Mouse (Mus musculus): ENCODE measurements at regions not wholly inside any gene's neighbourhood (a gene's known extent, or its start where the extent isn't known, plus 50 kb on each side); places are given as distances from the start of the nearest gene placed in this dataset.

- no peak overlapping the region for H3ac ChIP-seq (ENCODE audit: control insufficient read depth, insufficient read length)
- H3K27me3 ChIP-seq (ENCODE audit: control insufficient read depth, insufficient read depth, insufficient read length) = no peaks in the 10 kb centered on the region
- H3K4me3 ChIP-seq = no peak overlapping the region
- no peaks in the 10 kb centered on the region for H3K79me2 ChIP-seq (ENCODE audit: control insufficient read depth, insufficient read depth)
- no peaks in the 10 kb centered on the region for H3K36me3 ChIP-seq (ENCODE audit: control insufficient read depth, insufficient read depth)
- TF ChIP-seq USF1 (IDR thresholded peaks at IDR 0.05; ENCODE audit: low read depth) (no peak), CEBPB (IDR thresholded peaks at IDR 0.05; ENCODE audit: insufficient read depth, poor library complexity, severe bottlenecking) (peak; percentile 88)
- H3K4me2 ChIP-seq (ENCODE audit: low read depth) = no peak overlapping the region
Measured at GRCm38 (mm10) chr1:28894329-28894728, 114.3 kb upstream of the Gm597 start.

GRCm38 (mm10) chr1:28877626-28878025 is 97.6 kb upstream of the Gm597 start:
- Histone ChIP-seq H3ac (ENCODE audit: control insufficient read depth, insufficient read length) (no peak overlapping the region), H3K4me2 (ENCODE audit: low read depth) (no peak overlapping the region), H3K79me2 (ENCODE audit: control insufficient read depth, insufficient read depth) (no peaks in the 10 kb centered on the region), H3K27me3 (ENCODE audit: control insufficient read depth, insufficient read depth, insufficient read length) (no peaks in the 10 kb centered on the region), H3K4me3 (no peak overlapping the region), H3K36me3 (ENCODE audit: control insufficient read depth, insufficient read depth) (no peaks in the 10 kb centered on the region)
- no peak for TF ChIP-seq MYOD1 (IDR thresholded peaks at IDR 0.05; ENCODE audit: control insufficient read depth in 1 of 3, insufficient read length in 2 of 3, low read depth in 2 of 3)
- no peak for TF ChIP-seq TCF12 (IDR thresholded peaks at IDR 0.05; ENCODE audit: insufficient read depth, poor library complexity, severe bottlenecking)
- TF ChIP-seq E2F4 (IDR thresholded peaks at IDR 0.05; ENCODE audit: insufficient read depth) = no peak
- TF ChIP-seq TCF3 (IDR thresholded peaks at IDR 0.05; ENCODE audit: insufficient read length, low read depth) = no peak
- no peak for TF ChIP-seq POLR2AphosphoS2 (IDR thresholded peaks at IDR 0.05; ENCODE audit: insufficient read length, low read depth)
- no peak for TF ChIP-seq SRF (IDR thresholded peaks at IDR 0.05; ENCODE audit: control insufficient read depth, insufficient read length, low read depth)
- TF ChIP-seq USF1 (IDR thresholded peaks at IDR 0.05; ENCODE audit: low read depth) = no peak
- TF ChIP-seq CEBPB (IDR thresholded peaks at IDR 0.05; ENCODE audit: insufficient read depth, poor library complexity, severe bottlenecking) = no peak
- no peak for TF ChIP-seq MAX (IDR thresholded peaks at IDR 0.05; ENCODE audit: low read depth)
- no peak for TF ChIP-seq REST (IDR thresholded peaks at IDR 0.05; ENCODE audit: insufficient read depth, insufficient read length)
- TF ChIP-seq POLR2A (IDR thresholded peaks at IDR 0.05; ENCODE audit: insufficient read length, low read depth) = no peak
- TF ChIP-seq MYOG (IDR thresholded peaks at IDR 0.05; ENCODE audit: control insufficient read depth in 1 of 3, insufficient read depth in 1 of 3, insufficient read length in 2 of 3, low read depth in 2 of 3) = no peak

- H3K36me3 ChIP-seq (ENCODE audit: control insufficient read depth, insufficient read depth) = no peaks in the 10 kb centered on the region
- no peaks in the 10 kb centered on the region for H3K79me2 ChIP-seq (ENCODE audit: control insufficient read depth, insufficient read depth)
- no peaks in the 10 kb centered on the region for H3K27me3 ChIP-seq (ENCODE audit: control insufficient read depth, insufficient read depth, insufficient read length)
- no peak for TF ChIP-seq TCF12 (IDR thresholded peaks at IDR 0.05; ENCODE audit: insufficient read depth, poor library complexity, severe bottlenecking)
- TF ChIP-seq MYOD1 (IDR thresholded peaks at IDR 0.05; ENCODE audit: control insufficient read depth in 1 of 3, insufficient read length in 2 of 3, low read depth in 2 of 3) = no peak
- no peak for TF ChIP-seq MAX (IDR thresholded peaks at IDR 0.05; ENCODE audit: low read depth)
- no peak for TF ChIP-seq MYOG (IDR thresholded peaks at IDR 0.05; ENCODE audit: control insufficient read depth in 1 of 3, insufficient read depth in 1 of 3, insufficient read length in 2 of 3, low read depth in 2 of 3)
- H3ac ChIP-seq (ENCODE audit: control insufficient read depth, insufficient read length) = no peak overlapping the region
- H3K4me3 ChIP-seq = no peak overlapping the region
- no peak overlapping the region for H3K4me2 ChIP-seq (ENCODE audit: low read depth)
Measured at GRCm38 (mm10) chr1:28844589-28844988, 64.5 kb upstream of the Gm597 start.

GRCm38 (mm10) chr1:28841364-28841763 is 61.3 kb upstream of the Gm597 start:
- no peak overlapping the region for H3ac ChIP-seq (ENCODE audit: control insufficient read depth, insufficient read length)
- no peaks in the 10 kb centered on the region for H3K27me3 ChIP-seq (ENCODE audit: control insufficient read depth, insufficient read depth, insufficient read length)
- H3K79me2 ChIP-seq (ENCODE audit: control insufficient read depth, insufficient read depth) = no peaks in the 10 kb centered on the region
- no peaks in the 10 kb centered on the region for H3K36me3 ChIP-seq (ENCODE audit: control insufficient read depth, insufficient read depth)
- TF ChIP-seq CEBPB (IDR thresholded peaks at IDR 0.05; ENCODE audit: insufficient read depth, poor library complexity, severe bottlenecking) (peak; percentile 44; the same call in 1 of the 2 replicates), POLR2A (IDR thresholded peaks at IDR 0.05; ENCODE audit: insufficient read length, low read depth) (no peak)
- no peak overlapping the region for H3K4me3 ChIP-seq
- H3K4me2 ChIP-seq (ENCODE audit: low read depth) = peak overlapping the region; percentile 24
